Comparison of ENCODE assay signal across 8 mouse cellular contexts in genomic region chrX:52611987-52612670, GRCm38 (mm10). TPM values are rescaled to one million over a fixed set of nuclear protein-coding genes. Genes with fewer than 3 reads are reported as not detected.
A peak's percentile ranks its signal among the peaks of the same experiment; 100 is the strongest.
DNase-seq lines count a peak whose midpoint lies in the region; ATAC-seq and TF ChIP-seq lines count a peak whose summit lies in the region.

No protein-coding gene starts in this region.

- 24% methylated on average over 28 of the region's 28 CpGs for WGBS in embryonic facial prominence, embryonic 15.5 days
- WGBS in hindbrain, embryonic 14.5 days = 19% methylated on average over 28 of the region's 28 CpGs
- WGBS in liver, postnatal 0 days (ENCODE audit: insufficient replicate concordance) = 23% methylated on average over 28 of the region's 28 CpGs
- 15% methylated on average over 28 of the region's 28 CpGs for WGBS in stomach, embryonic 15.5 days

- no peak for TF ChIP-seq CTCF in liver, postnatal 0 days (IDR thresholded peaks at IDR 0.05; ENCODE audit: low read depth)

- 0 out of 2 replicates have a peak, but pooled peaks cover 3% of the 10 kb centered on the region for H3K27me3 ChIP-seq in embryonic facial prominence, embryonic 15.5 days
- H3K27me3 ChIP-seq in hindbrain, embryonic 14.5 days (ENCODE audit: control insufficient read depth, insufficient read depth, low read length) = peaks cover 34% of the 10 kb centered on the region
- H3K27me3 ChIP-seq in liver, postnatal 0 days (ENCODE audit: insufficient read depth, low read length) = peaks cover 20% of the 10 kb centered on the region; the same call in 1 of the 2 replicates
- no peaks in the 10 kb centered on the region for H3K27me3 ChIP-seq in stomach, embryonic 15.5 days (replicated peaks)

- peaks cover 5% of the 10 kb centered on the region; the same call in 1 of the 2 replicates for H3K4me1 ChIP-seq in embryonic facial prominence, embryonic 15.5 days
- H3K4me1 ChIP-seq in hindbrain, embryonic 14.5 days (replicated peaks; ENCODE audit: control insufficient read depth, insufficient read depth, low read length) = peaks cover 7% of the 10 kb centered on the region; the same call in 1 of the 2 replicates
- no peaks in the 10 kb centered on the region for H3K4me1 ChIP-seq in liver, postnatal 0 days (ENCODE audit: insufficient read depth)
- H3K4me1 ChIP-seq in stomach, embryonic 15.5 days = no peaks in the 10 kb centered on the region

- H3K9ac ChIP-seq in embryonic facial prominence, embryonic 15.5 days = peak overlapping the region; percentile 37
- H3K9ac ChIP-seq in hindbrain, embryonic 14.5 days = 0 out of 2 replicates have a peak overlapping the region, but pooled peaks have one; percentile 1
- no peak overlapping the region for H3K9ac ChIP-seq in liver, postnatal 0 days (replicated peaks)
- peak overlapping the region; percentile 25; the same call in 1 of the 2 replicates for H3K9ac ChIP-seq in stomach, embryonic 15.5 days

- no peaks in the 10 kb centered on the region for H3K36me3 ChIP-seq in embryonic facial prominence, embryonic 15.5 days
- H3K36me3 ChIP-seq in hindbrain, embryonic 14.5 days (replicated peaks; ENCODE audit: control insufficient read depth, insufficient read depth) = no peaks in the 10 kb centered on the region
- H3K36me3 ChIP-seq in liver, postnatal 0 days (replicated peaks; ENCODE audit: insufficient read depth, low read length) = no peaks in the 10 kb centered on the region
- H3K36me3 ChIP-seq in stomach, embryonic 15.5 days = no peaks in the 10 kb centered on the region

- peak; percentile 4 to 6 for DNase-seq in left cerebral cortex, postnatal 36 days (ENCODE audit: low spot score in 2 of 2)
- DNase-seq in left cerebral cortex, adult 9 months (ENCODE audit: low spot score in 2 of 2) = no peak
- no peak for DNase-seq in hindbrain, embryonic 14.5 days (ENCODE audit: low spot score)
- no peak for DNase-seq in liver, postnatal 0 days
- no peak for DNase-seq in adrenal gland, postnatal 25 days
- no peak for DNase-seq in cerebellum, adult 9-10 months

- intact Hi-C loops in left cerebral cortex, postnatal 36 days (cut with DNase I) = no loop called here

- no peak for ATAC-seq in embryonic facial prominence, embryonic 15.5 days (ENCODE audit: insufficient number of reproducible peaks, low FRiP score, low TSS enrichment, low read depth)
- ATAC-seq in hindbrain, embryonic 14.5 days (ENCODE audit: low FRiP score) = no peak
- ATAC-seq in liver, postnatal 0 days = no peak
- ATAC-seq in stomach, embryonic 15.5 days (ENCODE audit: insufficient read depth, low FRiP score, low read depth) = no peak

- H3K27ac ChIP-seq in embryonic facial prominence, embryonic 15.5 days (replicated peaks) = peak overlapping the region; percentile 85
- H3K27ac ChIP-seq in hindbrain, embryonic 14.5 days = no peak overlapping the region
- no peak overlapping the region for H3K27ac ChIP-seq in liver, postnatal 0 days (ENCODE audit: low read depth)
- peak overlapping the region; percentile 81 for H3K27ac ChIP-seq in stomach, embryonic 15.5 days

- peak overlapping the region; percentile 56 for H3K4me3 ChIP-seq in embryonic facial prominence, embryonic 15.5 days (replicated peaks)
- peak overlapping the region; percentile 47 for H3K4me3 ChIP-seq in hindbrain, embryonic 14.5 days (replicated peaks; ENCODE audit: low read length)
- H3K4me3 ChIP-seq in liver, postnatal 0 days (ENCODE audit: low read depth, low read length) = peak overlapping the region; percentile 39
- H3K4me3 ChIP-seq in stomach, embryonic 15.5 days (replicated peaks) = peak overlapping the region; percentile 52

- H3K4me2 ChIP-seq in embryonic facial prominence, embryonic 15.5 days (replicated peaks) = peak overlapping the region; percentile 67
- peak overlapping the region; percentile 82 for H3K4me2 ChIP-seq in hindbrain, embryonic 14.5 days (replicated peaks)
- peak overlapping the region; percentile 66 for H3K4me2 ChIP-seq in liver, postnatal 0 days (ENCODE audit: low read depth, low read length)
- peak overlapping the region; percentile 65 for H3K4me2 ChIP-seq in stomach, embryonic 15.5 days

- no peak for TF ChIP-seq EP300 in liver, postnatal 0 days (IDR thresholded peaks at IDR 0.05; ENCODE audit: low read depth)

- H3K9me3 ChIP-seq in embryonic facial prominence, embryonic 15.5 days (replicated peaks) = no peaks in the 10 kb centered on the region
- H3K9me3 ChIP-seq in hindbrain, embryonic 14.5 days (ENCODE audit: control insufficient read depth, low read length) = no peaks in the 10 kb centered on the region
- no peaks in the 10 kb centered on the region for H3K9me3 ChIP-seq in liver, postnatal 0 days (ENCODE audit: low read length)
- no peaks in the 10 kb centered on the region for H3K9me3 ChIP-seq in stomach, embryonic 15.5 days

RNA-seq across cellular contexts. Expression of gene Gpc3, which starts 1.6 kb away (rescaled TPM):
- total RNA-seq in left cerebral cortex, postnatal 36 days (2021) = 1 to 10 TPM; 3.1 to 5.2 TPM
- 580 and 582 TPM in 2 replicates for polyA plus RNA-seq in embryonic facial prominence, embryonic 15.5 days (2015; fragmentation: Nextera tagmentation; extraction: Ambion mirVana)
- 101 and 122 TPM in 2 replicates for polyA plus RNA-seq in hindbrain, embryonic 14.5 days (2014; fragmentation: Nextera tagmentation; extraction: Ambion mirVana)
- polyA plus RNA-seq in liver, postnatal 0 days (2015; fragmentation: Nextera tagmentation; extraction: Ambion mirVana) = 459 and 478 TPM in 2 replicates
- 581 and 596 TPM in 2 replicates for polyA plus RNA-seq in stomach, embryonic 15.5 days (2015; fragmentation: Nextera tagmentation; extraction: Ambion mirVana)
- 14.3 and 21.9 TPM in 2 replicates for total RNA-seq in adrenal gland, postnatal 25 days (2021)

Comparison
In these comparisons a context has a peak if more than half of its experiments do, and no peak if none do; other contexts are left out.
1. DNase-seq: peak in left cerebral cortex, postnatal 36 days (2 of 2); none in left cerebral cortex, adult 9 months (0 of 2), hindbrain, embryonic 14.5 days (single experiment), liver, postnatal 0 days (single experiment), adrenal gland, postnatal 25 days (single experiment) and cerebellum, adult 9-10 months (single experiment).
2. H3K27ac ChIP-seq: peak in embryonic facial prominence, embryonic 15.5 days (single experiment) and stomach, embryonic 15.5 days (single experiment); none in hindbrain, embryonic 14.5 days (single experiment) and liver, postnatal 0 days (single experiment).
3. Peak in every context shown above with its lines, with median percentiles within 50 percentile points of each other: H3K4me2 ChIP-seq and H3K4me3 ChIP-seq.